Mouse (Mus musculus) Patski (cell line): ENCODE results near the gene Rnf130. TPM values are rescaled to one million over a fixed set of nuclear protein-coding genes. Genes with fewer than 3 reads are reported as not detected.

Experiments used
- ATAC-seq: fragments of 100-300 bp; one replicate; pipeline ENCODE4 v1.8.0; 2021
- CTCF ChIA-PET: fragments of 350-600 bp; sonication (Branson Sonifier 250); formaldehyde crosslinking; loops from one replicate; lab custom pipeline; 2022; ENCODE audit warnings: inconsistent platforms; lab: Charles Lee
- POLR2A ChIA-PET: fragments of 350-600 bp; sonication (Branson Sonifier 250); formaldehyde crosslinking; loops from one replicate; lab custom pipeline; 2022; ENCODE audit warnings: antibody characterized with exemption, inconsistent platforms; lab: Charles Lee
- DNase-seq: peaks from one replicate; pipeline ENCODE4 v3.0.0-alpha.2; 2011; ENCODE audit warnings: low read depth, low spot score
- H3K27me3 ChIP-seq: fragments of 371-371 bp; one replicate; pipeline ENCODE4 v1.5.1; 2021
- CTCF ChIP-seq: fragments of 100-300 bp; IDR thresholded peaks from one replicate; pipeline ENCODE4 v1.5.1; 2021
- in situ Hi-C: fragments of 300-500 bp; cut with MboI; formaldehyde crosslinking; loops from 3 replicates; pipeline ENCODE4 v1.11.1; 2018; ENCODE audit warnings: low pct_unique_long_range_greater_than_20kb, mixed read lengths
- polyA plus RNA-seq: library from polyadenylated mRNA; unstranded; gene quantifications from one replicate; pipeline ENCODE4 v1.2.3, GENCODE M21; 2021

Gene Rnf130
- polyA plus RNA-seq, 1 experiment from 2014 or later: 104 TPM

GRCm38 (mm10) chr11:50154166-50154565 is 129.0 kb downstream of the Rnf130 start:
- in situ Hi-C loops: no loop called here
- POLR2A ChIA-PET: no interaction called here
- no peaks in the 10 kb centered on the region for H3K27me3 ChIP-seq

More at GRCm38 (mm10) chr11:50154166-50154565, 129.0 kb downstream of the Rnf130 start:
- CTCF ChIA-PET: interaction anchor here (1.1 to 2.9 kb wide), 4 partner anchors 8 to 23 kb away, joined by 3 to 17 read pairs (median 8); partner anchors contain the start of gene Tbc1d9b
- DNase-seq (no peak), ATAC-seq (no peak)
- TF ChIP-seq CTCF: no peak

Other genes with a start within 250 kb of the Rnf130 start
- 0.03 TPM for gene Gfpt2, start 231.2 kb upstream of the Rnf130 start, polyA plus RNA-seq
- gene Mapk9, start 178.6 kb upstream of the Rnf130 start, polyA plus RNA-seq: 48.5 TPM
- gene Rasgef1c, start 123.5 kb upstream of the Rnf130 start, polyA plus RNA-seq: 0.77 TPM
- gene Tbc1d9b, start 106.0 kb downstream of the Rnf130 start, polyA plus RNA-seq: 90.9 TPM
- gene Mrnip, start 149.1 kb downstream of the Rnf130 start, polyA plus RNA-seq: 5.9 TPM
- 530 TPM for gene Sqstm1, start 185.5 kb downstream of the Rnf130 start, polyA plus RNA-seq
- gene Mgat4b, start 185.5 kb downstream of the Rnf130 start, polyA plus RNA-seq: 200 TPM
- gene Ltc4s, start 213.3 kb downstream of the Rnf130 start, polyA plus RNA-seq: not detected